Mouse (Mus musculus) monocyte, adult 2 months (primary cell): ENCODE results near the gene Fbxo11.
A peak's percentile ranks its signal among the peaks of the same experiment; 100 is the strongest.
"Not testable (repeated sequence)": the region's sequence is repeated elsewhere in the genome, so short reads cannot be mapped to it uniquely, and the experiment has no call there.

Experiments used
- DNase-seq, 2 experiments: peaks; one replicate each; pipeline ENCODE4 v3.0.0; 2022; ENCODE audit warnings: low spot score in 2 of 2, low read depth in 1 of 2

Fbxo11 gene

GRCm38 (mm10) chr17:88016027-88016426 lies 49.1 kb downstream of the Fbxo11 start:
- not testable (repeated sequence) for DNase-seq

GRCm38 (mm10) chr17:88014456-88014855 lies 50.6 kb downstream of the Fbxo11 start:
- no peak for DNase-seq

DNA sequence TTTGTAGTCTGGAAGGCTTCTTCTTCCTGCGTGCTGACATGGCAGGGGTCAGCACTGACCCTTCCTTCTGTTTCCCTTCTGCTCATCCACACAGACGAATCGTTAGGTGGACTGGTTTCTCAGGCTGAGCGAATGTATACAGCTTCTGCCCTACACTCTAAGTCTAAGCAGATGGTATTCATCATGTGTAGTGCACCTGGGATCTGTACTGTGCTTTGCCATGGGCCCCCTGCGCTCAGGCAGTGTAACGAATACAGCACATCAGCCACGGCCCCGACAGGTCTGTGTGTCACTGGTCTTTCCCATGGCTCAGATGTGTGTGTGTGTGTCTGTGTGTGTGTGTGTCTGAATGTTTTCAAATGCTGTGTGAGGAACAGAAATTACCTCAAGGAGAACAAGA lies 58.1 kb downstream of the Fbxo11 start:
- DNase-seq = no peak

DNA sequence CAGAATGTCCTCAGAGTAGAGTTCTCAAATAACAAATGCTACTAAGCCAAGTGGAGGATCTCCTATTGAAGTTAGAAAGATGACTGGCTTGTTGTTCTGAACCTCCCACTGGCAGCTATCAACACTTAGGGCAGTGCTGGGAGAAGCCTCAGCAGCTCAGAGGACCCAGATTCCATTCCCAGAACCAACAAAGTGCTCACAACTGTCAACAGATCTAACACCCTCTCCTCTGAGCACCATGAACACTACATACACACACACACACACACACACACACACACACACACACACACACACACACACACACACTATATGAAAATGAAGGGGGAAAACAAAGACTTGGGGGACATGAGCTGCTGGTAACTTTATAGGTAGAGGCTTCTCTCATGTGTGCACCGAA lies 60.2 kb downstream of the Fbxo11 start:
- DNase-seq = no peak

GRCm38 (mm10) chr17:87997808-87998207 lies 67.3 kb downstream of the Fbxo11 start:
- DNase-seq = no peak

DNA sequence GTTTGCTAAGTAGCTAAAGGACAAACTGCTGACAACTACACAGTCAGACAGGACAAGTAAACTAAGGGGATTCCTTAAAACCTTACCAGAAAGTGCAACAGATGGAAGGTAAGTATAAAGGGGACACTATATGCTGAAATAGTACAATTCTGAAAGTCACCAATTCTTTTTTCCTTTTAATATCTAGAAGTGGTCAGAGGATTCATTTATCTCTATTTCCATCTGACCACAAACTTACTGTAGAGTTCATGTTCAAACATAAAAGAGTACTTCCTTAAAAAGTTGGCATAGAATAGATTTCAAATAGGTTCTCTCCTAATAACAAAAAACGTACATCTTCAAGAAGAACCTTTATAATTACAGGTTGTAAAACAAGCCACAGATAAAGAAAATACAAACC lies 71.8 kb downstream of the Fbxo11 start:
- DNase-seq = no peak

DNA sequence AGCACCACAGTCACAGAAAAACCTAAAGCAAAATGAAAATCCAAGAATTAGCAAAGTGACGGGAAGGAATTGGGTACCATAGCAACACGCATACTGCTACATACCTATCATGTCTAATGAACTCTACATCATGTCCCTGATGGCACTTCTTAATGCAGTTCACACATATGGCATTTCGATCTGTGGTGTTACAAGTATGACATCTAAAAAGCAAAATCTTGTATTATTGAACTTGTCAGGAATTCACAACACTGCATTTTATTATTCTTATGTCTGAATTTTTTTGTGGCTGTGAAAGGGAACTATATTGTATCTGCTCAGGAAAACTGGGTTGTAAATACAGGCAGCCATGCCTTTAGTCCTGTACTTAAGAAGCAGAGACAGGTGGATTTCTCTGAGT lies 72.9 kb downstream of the Fbxo11 start:
- no peak for DNase-seq

DNA sequence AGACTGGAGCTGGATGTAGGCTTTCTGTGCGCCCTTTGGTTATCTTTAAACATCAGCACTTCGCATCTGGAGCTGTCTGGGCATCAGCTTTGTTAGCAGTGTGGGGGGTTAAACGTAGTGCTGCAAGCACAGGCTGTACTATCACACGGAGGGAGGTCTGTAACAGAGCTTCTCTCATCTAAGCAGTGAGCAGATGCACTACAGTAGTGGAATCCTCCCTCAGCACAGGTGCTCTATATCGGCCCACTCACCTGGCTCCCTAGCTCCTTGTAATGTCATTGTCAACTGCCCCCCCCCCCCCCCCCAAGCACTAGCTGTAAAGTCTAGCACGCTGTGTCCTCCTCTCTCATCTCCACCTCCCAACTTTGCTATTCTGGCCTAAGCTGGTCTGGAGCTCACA lies 77.6 kb downstream of the Fbxo11 start:
- DNase-seq = no peak

- no peak for DNase-seq
Observed at GRCm38 (mm10) chr17:87985916-87986315, 79.2 kb downstream of the Fbxo11 start.

DNA sequence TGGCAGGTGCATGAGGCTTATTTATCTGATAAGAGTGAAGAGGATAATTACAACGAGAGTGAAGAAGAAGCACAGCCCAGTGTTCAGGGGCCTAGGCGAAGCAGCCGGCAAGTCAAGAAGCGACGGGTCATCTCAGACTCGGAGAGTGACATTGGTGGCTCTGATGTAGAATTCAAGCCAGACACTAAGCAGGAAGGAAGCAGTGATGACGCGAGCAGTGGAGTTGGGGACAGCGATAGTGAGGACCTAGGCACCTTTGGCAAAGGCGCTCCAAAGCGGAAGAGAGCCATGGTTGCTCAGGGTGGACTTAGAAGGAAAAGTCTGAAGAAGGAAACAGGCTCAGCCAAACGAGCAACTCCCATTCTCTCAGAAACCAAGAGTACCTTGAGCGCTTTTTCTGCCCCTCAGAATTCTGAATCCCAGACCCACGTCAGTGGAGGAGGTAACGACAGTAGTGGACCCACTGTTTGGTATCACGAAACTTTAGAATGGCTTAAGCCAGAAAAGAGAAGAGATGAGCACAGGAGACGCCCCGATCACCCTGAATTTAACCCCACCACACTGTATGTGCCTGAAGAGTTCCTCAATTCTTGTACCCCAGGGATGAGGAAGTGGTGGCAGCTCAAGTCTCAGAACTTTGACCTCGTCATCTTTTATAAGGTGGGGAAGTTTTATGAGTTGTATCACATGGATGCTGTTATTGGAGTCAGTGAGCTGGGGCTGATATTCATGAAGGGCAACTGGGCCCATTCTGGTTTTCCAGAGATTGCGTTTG lies 80.5 kb downstream of the Fbxo11 start:
- DNase-seq = peak; percentile 29 to 47

- DNase-seq = no peak
Observed at GRCm38 (mm10) chr17:87983313-87983712, 81.8 kb downstream of the Fbxo11 start.

- no peak for DNase-seq
Observed at GRCm38 (mm10) chr17:87982112-87982511, 83.0 kb downstream of the Fbxo11 start.

DNA sequence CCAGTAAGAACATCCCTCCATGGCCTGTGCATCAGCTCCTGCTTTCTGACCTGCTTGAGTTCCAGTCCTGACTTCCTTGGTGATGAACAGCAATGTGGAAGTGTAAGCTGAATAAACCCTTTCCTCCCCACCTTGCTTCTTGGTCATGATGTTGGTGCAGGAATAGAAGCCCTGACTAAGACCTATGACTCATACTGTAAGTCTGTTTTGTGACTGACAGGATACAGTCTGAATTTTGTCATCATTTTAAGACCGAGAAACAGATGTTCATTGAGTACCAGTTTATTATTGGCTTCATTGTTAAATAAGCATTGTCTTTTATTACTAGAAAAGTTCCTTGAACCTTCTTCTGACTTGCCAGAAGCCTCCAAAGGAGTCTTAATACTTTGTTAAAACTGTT lies 85.4 kb downstream of the Fbxo11 start:
- DNase-seq = not testable (repeated sequence)

DNA sequence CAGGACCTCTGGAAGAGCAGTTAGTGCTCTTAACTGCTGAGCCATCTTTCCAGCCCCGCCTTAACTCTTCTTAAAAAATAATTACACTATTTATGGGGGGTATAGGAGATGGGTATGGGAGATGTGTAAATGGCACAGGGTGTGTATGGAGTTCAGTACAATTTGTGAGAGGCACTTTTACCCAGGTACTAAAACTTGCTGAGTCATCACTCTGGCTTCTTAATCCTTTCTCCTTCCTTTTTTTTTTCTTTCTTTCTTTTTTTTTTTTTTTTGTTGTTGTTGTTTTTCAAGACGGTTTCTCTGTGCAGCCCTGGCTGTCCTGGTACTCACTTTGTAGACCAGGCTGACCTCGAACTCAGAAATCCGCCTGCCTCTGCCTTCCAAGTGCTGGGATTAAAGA lies 88.2 kb downstream of the Fbxo11 start:
- DNase-seq = not testable (repeated sequence)

DNA sequence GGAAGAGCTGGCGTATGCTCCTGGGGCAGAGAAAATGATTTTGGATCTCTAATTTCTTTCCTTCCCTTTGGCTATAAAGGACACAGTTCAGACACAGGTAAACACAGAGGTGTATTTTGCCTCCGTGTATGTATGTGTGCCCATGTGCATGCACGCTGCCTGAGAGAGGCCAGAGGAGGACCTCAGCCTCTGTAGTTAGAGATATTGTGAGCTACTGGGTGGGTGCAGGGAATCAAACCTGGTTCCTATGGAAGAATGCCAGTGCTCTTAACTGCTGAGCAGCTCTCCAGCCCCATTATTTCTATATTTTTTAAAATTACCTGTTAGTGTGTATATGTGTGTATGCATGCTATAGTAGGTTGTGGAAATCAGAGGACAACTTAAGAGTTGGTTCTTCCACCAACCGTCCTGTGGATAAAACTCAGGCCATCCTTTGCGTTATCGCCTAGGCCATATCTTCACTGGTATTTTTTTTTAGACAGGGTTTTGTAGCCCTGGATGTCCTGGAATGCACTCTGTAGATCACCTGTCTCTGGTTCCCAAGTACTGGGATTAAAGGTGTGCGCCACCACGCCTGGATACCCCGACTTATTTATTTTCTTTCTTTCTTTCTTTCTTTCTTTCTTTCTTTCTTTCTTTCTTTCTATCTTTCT lies 88.8 kb downstream of the Fbxo11 start:
- no peak for DNase-seq

GRCm38 (mm10) chr17:87975229-87975853 lies 89.8 kb downstream of the Fbxo11 start:
- no peak for DNase-seq

DNA sequence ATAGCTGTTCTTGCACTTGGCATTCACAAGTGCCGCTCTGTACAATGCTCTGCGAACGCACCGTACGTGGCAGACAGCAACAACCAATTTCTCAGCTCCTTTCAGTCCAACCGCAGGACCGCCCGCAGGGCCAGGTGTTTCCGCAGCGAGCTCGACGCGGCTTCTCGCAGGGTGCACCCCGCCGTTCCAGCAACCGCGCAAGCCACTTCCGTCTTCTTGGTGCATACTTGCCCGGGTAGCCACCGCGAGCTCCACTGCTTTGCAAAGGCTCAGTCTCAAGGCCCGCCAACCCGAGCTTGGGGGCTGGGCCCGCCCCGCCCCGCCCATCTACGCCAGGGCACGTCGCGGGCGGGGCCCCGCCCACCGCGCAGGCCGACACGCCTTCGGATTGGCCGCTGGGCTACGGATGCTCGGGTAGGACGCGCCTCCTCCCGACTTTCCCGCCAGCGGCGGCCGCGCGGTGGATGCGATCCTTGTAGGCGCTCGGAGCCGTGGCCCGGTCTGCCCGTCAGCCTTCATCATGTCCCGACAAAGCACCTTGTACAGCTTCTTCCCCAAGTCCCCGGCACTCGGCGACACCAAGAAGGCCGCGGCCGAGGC lies 90.4 kb downstream of the Fbxo11 start, which contains the start of gene Msh6:
Gene Msh6, plus strand, starts transcription at position 434 of the 600 bp plus-strand sequence.
- DNase-seq = peak; percentile 62 to 70

GRCm38 (mm10) chr17:87973261-87974167 lies 91.6 kb downstream of the Fbxo11 start:
- DNase-seq = no peak

- no peak for DNase-seq
Observed at GRCm38 (mm10) chr17:87972856-87973255, 92.2 kb downstream of the Fbxo11 start.

DNA sequence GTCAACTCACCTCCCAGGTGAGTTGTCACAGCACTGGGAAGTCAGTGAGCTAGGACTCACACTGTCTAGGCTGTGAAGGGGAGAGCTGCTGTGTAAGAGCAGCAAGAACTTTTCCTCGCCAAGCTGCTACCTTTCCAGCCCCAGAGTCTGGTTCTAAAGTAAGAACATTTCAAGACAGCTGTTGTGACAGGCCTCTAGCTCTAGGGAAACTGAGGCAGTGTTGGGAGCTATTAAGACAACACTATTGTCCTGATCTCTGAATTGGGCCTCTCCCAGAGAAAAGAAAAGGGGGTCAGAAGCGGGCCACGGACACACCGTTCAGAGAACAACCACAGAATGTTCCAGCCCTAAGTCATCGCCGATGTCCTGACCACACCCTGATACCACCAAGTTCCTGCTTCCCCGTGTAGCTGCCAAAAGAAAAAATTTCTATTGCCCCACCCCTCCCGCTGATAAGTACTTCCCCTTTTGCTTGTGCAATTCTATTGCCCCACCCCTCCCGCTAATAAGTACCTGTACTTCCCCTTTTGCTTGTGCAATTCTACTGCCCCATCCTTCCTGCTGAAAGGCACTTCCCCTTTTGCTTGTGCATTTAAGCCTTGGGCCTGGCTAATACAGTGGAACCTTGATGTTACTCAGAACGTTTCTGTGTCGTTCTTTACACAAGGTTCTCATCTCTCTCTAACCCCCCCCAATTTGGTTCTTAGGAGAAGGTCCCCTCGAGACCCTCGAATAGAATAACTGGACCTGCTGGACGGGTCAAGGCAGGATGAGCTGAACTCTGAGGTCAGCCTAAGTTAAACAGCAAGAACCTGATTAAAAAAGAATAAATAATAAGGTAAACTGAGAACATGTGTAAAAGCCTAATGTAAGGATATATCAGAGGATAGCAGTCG lies 93.1 kb downstream of the Fbxo11 start:
- DNase-seq = peak; percentile 46 to 63
